Mouse (Mus musculus): ENCODE data around the gene Exog. TPM values are rescaled to one million over a fixed set of nuclear protein-coding genes. Genes with fewer than 3 reads are reported as not detected.
A peak's percentile ranks its signal among the peaks of the same experiment; 100 is the strongest.

Gene Exog
- polyA plus RNA-seq, 1 experiment from 2014 or later, result 6.9 TPM

GRCm38 (mm10) chr9:119404090-119404489 is 40.7 kb upstream of the Exog start:
- Histone ChIP-seq H3K4me2 (replicated peaks; ENCODE audit: low read depth, low read length) (no peak overlapping the region), H3K36me3 (ENCODE audit: insufficient read depth, low read length) (no peaks in the 10 kb centered on the region), H3K4me1 (ENCODE audit: insufficient read depth, low read depth, low read length) (peaks cover 8% of the 10 kb centered on the region; the same call in 1 of the 2 replicates), H3K9ac (replicated peaks; ENCODE audit: low read depth) (no peak overlapping the region), H3K9me3 (ENCODE audit: low read length) (no peaks in the 10 kb centered on the region), H3K27ac (ENCODE audit: low read length) (no peak overlapping the region), H3K4me3 (ENCODE audit: low read depth, low read length) (no peak overlapping the region), H3K27me3 (replicated peaks; ENCODE audit: insufficient read depth, low read length) (no peaks in the 10 kb centered on the region)
- TF ChIP-seq CTCF (IDR thresholded peaks at IDR 0.05) (no peak), EP300 (IDR thresholded peaks at IDR 0.05) (no peak)
- no peak for ATAC-seq
- WGBS, result 77% methylated on average over 5 of the region's 5 CpGs
- DNase-seq (ENCODE audit: low spot score), result no peak

- WGBS, result 71% methylated on average over 15 of the region's 15 CpGs
- Histone ChIP-seq H3K4me2 (replicated peaks; ENCODE audit: low read depth, low read length) (no peak overlapping the region), H3K27me3 (replicated peaks; ENCODE audit: insufficient read depth, low read length) (no peaks in the 10 kb centered on the region), H3K36me3 (ENCODE audit: insufficient read depth, low read length) (no peaks in the 10 kb centered on the region), H3K27ac (ENCODE audit: low read length) (no peak overlapping the region), H3K9me3 (ENCODE audit: low read length) (no peaks in the 10 kb centered on the region), H3K4me1 (ENCODE audit: insufficient read depth, low read depth, low read length) (peaks cover 5% of the 10 kb centered on the region; the same call in 1 of the 2 replicates), H3K9ac (replicated peaks; ENCODE audit: low read depth) (no peak overlapping the region), H3K4me3 (ENCODE audit: low read depth, low read length) (no peak overlapping the region)
- TF ChIP-seq EP300 (IDR thresholded peaks at IDR 0.05) (no peak), CTCF (IDR thresholded peaks at IDR 0.05) (no peak)
- DNase-seq (ENCODE audit: low spot score) (peak; percentile 27), ATAC-seq (0 out of 2 replicates have a peak, but pooled peaks have one; percentile 18)
These were observed 36.9 kb upstream of the Exog start for GRCm38 (mm10) chr9:119407884-119408283.

GRCm38 (mm10) chr9:119408898-119409664 is 35.7 kb upstream of the Exog start:
- Histone ChIP-seq H3K9ac (replicated peaks; ENCODE audit: low read depth) (no peak overlapping the region), H3K4me1 (ENCODE audit: insufficient read depth, low read depth, low read length) (no peaks in the 10 kb centered on the region), H3K27ac (ENCODE audit: low read length) (no peak overlapping the region), H3K4me2 (replicated peaks; ENCODE audit: low read depth, low read length) (no peak overlapping the region), H3K36me3 (ENCODE audit: insufficient read depth, low read length) (no peaks in the 10 kb centered on the region), H3K4me3 (ENCODE audit: low read depth, low read length) (no peak overlapping the region), H3K27me3 (replicated peaks; ENCODE audit: insufficient read depth, low read length) (no peaks in the 10 kb centered on the region), H3K9me3 (ENCODE audit: low read length) (no peaks in the 10 kb centered on the region; the same call in 1 of the 2 replicates)
- TF ChIP-seq EP300 (IDR thresholded peaks at IDR 0.05), result no peak
- TF ChIP-seq CTCF (IDR thresholded peaks at IDR 0.05), result no peak
- DNase-seq (ENCODE audit: low spot score) (no peak), ATAC-seq (no peak)
- 61% methylated on average over 11 of the region's 11 CpGs for WGBS

GRCm38 (mm10) chr9:119409864-119410263 is 34.9 kb upstream of the Exog start:
- Histone ChIP-seq H3K27ac (ENCODE audit: low read length) (no peak overlapping the region), H3K4me2 (replicated peaks; ENCODE audit: low read depth, low read length) (no peak overlapping the region), H3K4me3 (ENCODE audit: low read depth, low read length) (no peak overlapping the region), H3K9me3 (ENCODE audit: low read length) (no peaks in the 10 kb centered on the region; the same call in 1 of the 2 replicates), H3K9ac (replicated peaks; ENCODE audit: low read depth) (no peak overlapping the region), H3K4me1 (ENCODE audit: insufficient read depth, low read depth, low read length) (no peaks in the 10 kb centered on the region), H3K36me3 (ENCODE audit: insufficient read depth, low read length) (no peaks in the 10 kb centered on the region), H3K27me3 (replicated peaks; ENCODE audit: insufficient read depth, low read length) (no peaks in the 10 kb centered on the region)
- DNase-seq (ENCODE audit: low spot score), result no peak
- TF ChIP-seq CTCF (IDR thresholded peaks at IDR 0.05) (no peak), EP300 (IDR thresholded peaks at IDR 0.05) (no peak)
- ATAC-seq, result no peak
- 86% methylated on average over 5 of the region's 5 CpGs for WGBS

GRCm38 (mm10) chr9:119418025-119418424 is 26.7 kb upstream of the Exog start:
- Histone ChIP-seq H3K36me3 (ENCODE audit: insufficient read depth, low read length) (no peaks in the 10 kb centered on the region), H3K27ac (ENCODE audit: low read length) (no peak overlapping the region), H3K4me3 (ENCODE audit: low read depth, low read length) (no peak overlapping the region), H3K9ac (replicated peaks; ENCODE audit: low read depth) (no peak overlapping the region), H3K4me1 (ENCODE audit: insufficient read depth, low read depth, low read length) (0 out of 2 replicates have a peak, but pooled peaks cover 3% of the 10 kb centered on the region), H3K4me2 (replicated peaks; ENCODE audit: low read depth, low read length) (0 out of 2 replicates have a peak overlapping the region, but pooled peaks have one; percentile 3), H3K27me3 (replicated peaks; ENCODE audit: insufficient read depth, low read length) (no peaks in the 10 kb centered on the region), H3K9me3 (ENCODE audit: low read length) (no peaks in the 10 kb centered on the region; the same call in 1 of the 2 replicates)
- no peak for TF ChIP-seq EP300 (IDR thresholded peaks at IDR 0.05)
- no peak for TF ChIP-seq CTCF (IDR thresholded peaks at IDR 0.05)
- DNase-seq (ENCODE audit: low spot score) (no peak), ATAC-seq (no peak)
- WGBS, result 65% methylated on average over 18 of the region's 18 CpGs

GRCm38 (mm10) chr9:119419852-119420438 is 24.8 kb upstream of the Exog start:
- H3K4me2 ChIP-seq (replicated peaks; ENCODE audit: low read depth, low read length), result no peak overlapping the region
- TF ChIP-seq EP300 (IDR thresholded peaks at IDR 0.05), result no peak
- no peak for TF ChIP-seq CTCF (IDR thresholded peaks at IDR 0.05)
- H3K27me3 ChIP-seq (replicated peaks; ENCODE audit: insufficient read depth, low read length), result no peaks in the 10 kb centered on the region
- H3K4me1 ChIP-seq (ENCODE audit: insufficient read depth, low read depth, low read length), result peaks cover 5% of the 10 kb centered on the region
- H3K9ac ChIP-seq (replicated peaks; ENCODE audit: low read depth), result no peak overlapping the region
- no peaks in the 10 kb centered on the region for H3K36me3 ChIP-seq (ENCODE audit: insufficient read depth, low read length)
- no peak for ATAC-seq
- WGBS, result 65% methylated on average over 12 of the region's 12 CpGs
- H3K27ac ChIP-seq (ENCODE audit: low read length), result no peak overlapping the region
- H3K4me3 ChIP-seq (ENCODE audit: low read depth, low read length), result no peak overlapping the region
- no peaks in the 10 kb centered on the region for H3K9me3 ChIP-seq (ENCODE audit: low read length)
- DNase-seq (ENCODE audit: low spot score), result no peak
